8 mouse cellular contexts compared by ENCODE assay signal in the genomic region with DNA sequence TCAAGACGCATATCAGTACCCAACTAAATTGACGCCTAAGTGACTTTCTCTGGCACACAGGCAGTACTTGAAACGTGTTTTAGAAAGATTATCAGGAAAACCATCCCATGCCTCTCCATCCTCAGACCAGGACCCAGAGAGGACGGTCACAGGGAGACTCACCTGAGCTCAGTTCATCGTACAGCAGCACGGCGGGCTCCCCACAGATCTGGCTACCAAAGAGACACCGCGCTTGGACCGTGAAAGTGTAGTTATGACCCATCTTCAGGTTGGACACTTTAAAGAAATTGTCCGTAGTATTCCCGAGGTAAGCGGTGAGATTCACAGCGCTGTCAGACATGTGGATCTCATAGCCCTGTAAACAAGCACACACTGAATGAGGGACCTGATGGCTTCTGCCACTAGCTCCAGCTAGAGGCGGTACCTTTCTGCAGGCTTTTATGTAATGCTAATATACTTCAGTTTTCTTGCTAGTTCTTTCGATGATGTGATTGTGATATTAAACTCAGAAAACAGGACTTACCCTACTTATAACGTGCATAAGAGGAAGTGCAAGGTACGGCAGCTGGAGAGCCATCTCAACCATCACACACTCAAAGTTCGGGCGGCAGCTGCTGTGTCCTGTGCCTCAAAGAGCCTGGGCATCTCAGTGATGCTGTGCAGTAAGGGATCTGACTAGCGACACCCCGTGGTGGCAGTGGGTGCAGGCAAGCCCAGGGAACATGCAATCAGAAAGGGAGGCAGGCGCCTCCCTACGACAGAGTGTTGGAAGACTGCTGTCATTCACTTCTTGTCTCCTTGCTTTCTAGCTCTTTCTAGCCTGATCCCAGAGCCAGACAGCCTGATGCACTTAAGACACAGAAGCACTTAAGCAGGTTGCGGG.
DNase-seq lines count a peak whose midpoint lies in the region; ATAC-seq and TF ChIP-seq lines count a peak whose summit lies in the region.

No protein-coding gene starts in this region.

- H3K9me3 ChIP-seq in ES-E14 (ENCODE audit: control insufficient read depth, insufficient read depth, low read depth, low read length) = no peaks in the 10 kb centered on the region

- no peak overlapping the region for H3K9ac ChIP-seq in ES-E14 (ENCODE audit: insufficient read depth, low read depth, low read length, poor library complexity, severe bottlenecking)

- in situ Hi-C loops in ES-E14 (cut with MboI; ENCODE audit: low sequenced_read_pairs in 2 of 2, unreplicated experiment in 2 of 2) = loop anchor here in 1 of 2 experiments (25.0 kb wide), 1 partner anchor 737 kb away; no protein-coding TSS in a partner anchor

- no peak overlapping the region for H3K27ac ChIP-seq in ES-E14 (ENCODE audit: insufficient read depth, low read depth, low read length, poor library complexity, severe bottlenecking)

- peaks cover 28% of the 10 kb centered on the region for H3K36me3 ChIP-seq in ES-E14 (ENCODE audit: control insufficient read depth, insufficient read depth, low read length, poor library complexity, severe bottlenecking)
- H3K36me3 ChIP-seq in splenic B cell, adult 2 months (ENCODE audit: control insufficient read depth, insufficient read depth, low read length, poor library complexity, severe bottlenecking) = peaks cover 32% of the 10 kb centered on the region

- DNase-seq in B cell, adult 2 months = peak; percentile 38 to 39
- peak; percentile 51 for DNase-seq in ES-E14 (ENCODE audit: low read depth, low spot score)
- peak; percentile 54 to 60 for DNase-seq in cerebellum, postnatal 36 days
- DNase-seq in frontal cortex, postnatal 36 days (ENCODE audit: low spot score in 2 of 2) = peak; percentile 75 to 88
- DNase-seq in layer of hippocampus, adult 9-11 months = peak; percentile 87
- peak; percentile 39 for DNase-seq in splenic B cell, adult 2 months (ENCODE audit: low read depth, low spot score)

- no peaks in the 10 kb centered on the region for H3K27me3 ChIP-seq in splenic B cell, adult 2 months (ENCODE audit: control insufficient read depth, insufficient read depth, low read length, poor library complexity, severe bottlenecking)

- no peak overlapping the region for H3K4me3 ChIP-seq in ES-E14 (ENCODE audit: insufficient read depth in 1 of 2, low read depth in 1 of 2, low read length in 2 of 2, poor library complexity in 1 of 2, severe bottlenecking in 1 of 2)

- ATAC-seq in megakaryocyte, adult 5-6 weeks (ENCODE audit: poor library complexity, severe bottlenecking) = 0 out of 2 replicates have a peak, but pooled peaks have one; percentile 18
- no peak for ATAC-seq in megakaryocyte-erythroid progenitor cell, adult 5-6 weeks (replicated peaks; ENCODE audit: low FRiP score, low TSS enrichment, poor library complexity, severe bottlenecking)

- H3K4me1 ChIP-seq in ES-E14 (ENCODE audit: control insufficient read depth in 2 of 2, insufficient read depth in 2 of 2, low read length in 2 of 2, poor library complexity in 1 of 2) = no peaks in the 10 kb centered on the region

TF ChIP-seq in ES-E14, 5 proteins besides CTCF, POLR2A, EP300 and RAD21:
- TF ChIP-seq HCFC1 (IDR thresholded peaks at IDR 0.05; ENCODE audit: borderline replicate concordance, insufficient read depth, low read length) = no peak
- TF ChIP-seq ZC3H11A (IDR thresholded peaks at IDR 0.05; ENCODE audit: borderline replicate concordance, low read depth, low read length) = peak; percentile 20; the same call in 1 of the 2 replicates
- TF ChIP-seq CHD2 (IDR thresholded peaks at IDR 0.05; ENCODE audit: low read depth, low read length) = no peak
- TF ChIP-seq MAFK (IDR thresholded peaks at IDR 0.05; ENCODE audit: insufficient read depth, low read depth, low read length) = no peak
